Mouse (Mus musculus): ENCODE measurements at regions not wholly inside any gene's neighbourhood (a gene's known extent, or its start where the extent isn't known, plus 50 kb on each side); places are given as distances from the start of the nearest gene placed in this dataset.

GRCm38 (mm10) chr8:87379296-87379695 is 93.1 kb downstream of the Cbln1 start:
- H3K9ac ChIP-seq (ENCODE audit: low read depth, poor library complexity, severe bottlenecking): no peak overlapping the region
- no peak overlapping the region for H3K4me3 ChIP-seq (ENCODE audit: low read depth, low read length)
- no peaks in the 10 kb centered on the region for H3K36me3 ChIP-seq (ENCODE audit: control insufficient read depth, insufficient read depth, low read length, poor library complexity, severe bottlenecking)
- no peak overlapping the region for H3K27ac ChIP-seq (ENCODE audit: insufficient read depth, low read length)
- H3K9me3 ChIP-seq (replicated peaks; ENCODE audit: control insufficient read depth, insufficient read depth, low read length, poor library complexity, severe bottlenecking): no peaks in the 10 kb centered on the region
- no peaks in the 10 kb centered on the region for H3K27me3 ChIP-seq (ENCODE audit: control insufficient read depth, insufficient read depth, low read length, poor library complexity, severe bottlenecking)
- TF ChIP-seq EP300 (IDR thresholded peaks at IDR 0.05; ENCODE audit: insufficient read depth, low read depth, low read length) (no peak), POLR2A (IDR thresholded peaks at IDR 0.05; ENCODE audit: insufficient read depth, low read length) (no peak), CTCF (IDR thresholded peaks at IDR 0.05; ENCODE audit: low read depth, low read length) (no peak)
- H3K4me1 ChIP-seq (ENCODE audit: control insufficient read depth, insufficient read depth, low read length): no peaks in the 10 kb centered on the region

DNA sequence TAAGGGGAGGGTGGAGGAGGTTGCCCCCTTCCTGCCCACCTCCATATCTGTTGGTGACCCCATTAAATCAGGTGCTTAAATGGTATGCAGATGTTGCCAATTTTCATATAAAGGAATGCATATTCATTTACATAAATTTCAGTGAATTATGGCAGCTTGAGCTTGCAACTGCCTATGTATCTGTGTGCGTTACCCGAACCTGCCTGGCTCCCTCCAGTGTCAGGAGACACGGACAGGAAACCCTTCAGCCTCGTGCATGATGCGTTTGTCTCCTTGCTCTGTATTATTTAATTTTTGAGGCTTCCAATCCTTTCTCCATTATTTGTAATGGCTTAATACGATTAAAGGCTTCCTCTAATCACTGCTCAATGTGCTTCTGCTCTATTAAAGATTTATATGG is 98.4 kb downstream of the Cbln1 start:
- no peaks in the 10 kb centered on the region for H3K36me3 ChIP-seq (ENCODE audit: control insufficient read depth, insufficient read depth, low read length, poor library complexity, severe bottlenecking)
- H3K9me3 ChIP-seq (replicated peaks; ENCODE audit: control insufficient read depth, insufficient read depth, low read length, poor library complexity, severe bottlenecking): no peaks in the 10 kb centered on the region
- no peaks in the 10 kb centered on the region for H3K27me3 ChIP-seq (ENCODE audit: control insufficient read depth, insufficient read depth, low read length, poor library complexity, severe bottlenecking)
- no peak overlapping the region for H3K27ac ChIP-seq (ENCODE audit: insufficient read depth, low read length)
- H3K9ac ChIP-seq (ENCODE audit: low read depth, poor library complexity, severe bottlenecking): no peak overlapping the region
- no peaks in the 10 kb centered on the region for H3K4me1 ChIP-seq (ENCODE audit: control insufficient read depth, insufficient read depth, low read length)
- TF ChIP-seq POLR2A (IDR thresholded peaks at IDR 0.05; ENCODE audit: insufficient read depth, low read length): no peak
- no peak for TF ChIP-seq EP300 (IDR thresholded peaks at IDR 0.05; ENCODE audit: insufficient read depth, low read depth, low read length)
- TF ChIP-seq CTCF (IDR thresholded peaks at IDR 0.05; ENCODE audit: low read depth, low read length): no peak
- no peak overlapping the region for H3K4me3 ChIP-seq (ENCODE audit: low read depth, low read length)

GRCm38 (mm10) chr8:87373535-87373934 is 98.9 kb downstream of the Cbln1 start:
- H3K4me1 ChIP-seq (ENCODE audit: control insufficient read depth, insufficient read depth, low read length): no peaks in the 10 kb centered on the region
- no peaks in the 10 kb centered on the region for H3K36me3 ChIP-seq (ENCODE audit: control insufficient read depth, insufficient read depth, low read length, poor library complexity, severe bottlenecking)
- H3K9me3 ChIP-seq (replicated peaks; ENCODE audit: control insufficient read depth, insufficient read depth, low read length, poor library complexity, severe bottlenecking): no peaks in the 10 kb centered on the region
- no peaks in the 10 kb centered on the region for H3K27me3 ChIP-seq (ENCODE audit: control insufficient read depth, insufficient read depth, low read length, poor library complexity, severe bottlenecking)
- no peak for TF ChIP-seq CTCF (IDR thresholded peaks at IDR 0.05; ENCODE audit: low read depth, low read length)
- no peak overlapping the region for H3K4me3 ChIP-seq (ENCODE audit: low read depth, low read length)
- H3K9ac ChIP-seq (ENCODE audit: low read depth, poor library complexity, severe bottlenecking): no peak overlapping the region
- H3K27ac ChIP-seq (ENCODE audit: insufficient read depth, low read length): no peak overlapping the region

DNA sequence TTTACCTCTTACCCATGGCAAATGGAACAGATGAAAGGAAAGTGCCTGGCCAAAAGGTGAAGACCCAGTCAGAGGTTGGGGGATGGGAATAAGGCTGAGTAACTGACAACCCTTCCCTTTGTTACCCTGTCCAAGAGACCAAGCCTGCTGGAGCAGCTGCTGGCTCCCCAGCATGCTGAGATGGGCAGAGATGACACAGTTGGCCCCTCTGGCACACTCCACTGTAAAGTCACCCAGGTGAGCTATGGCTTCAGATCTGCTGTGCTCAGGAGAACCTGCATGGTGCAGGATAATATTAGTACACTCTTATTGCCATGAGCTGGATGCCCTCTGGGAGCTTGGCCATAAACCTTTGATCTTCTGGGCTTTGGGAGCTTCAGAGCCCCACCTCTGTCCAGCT is 100.3 kb downstream of the Cbln1 start:
- H3K9me3 ChIP-seq (replicated peaks; ENCODE audit: control insufficient read depth, insufficient read depth, low read length, poor library complexity, severe bottlenecking): no peaks in the 10 kb centered on the region
- H3K36me3 ChIP-seq (ENCODE audit: control insufficient read depth, insufficient read depth, low read length, poor library complexity, severe bottlenecking): no peaks in the 10 kb centered on the region
- TF ChIP-seq POLR2A (IDR thresholded peaks at IDR 0.05; ENCODE audit: insufficient read depth, low read length): no peak
- no peak for TF ChIP-seq CTCF (IDR thresholded peaks at IDR 0.05; ENCODE audit: low read depth, low read length)
- no peak for TF ChIP-seq EP300 (IDR thresholded peaks at IDR 0.05; ENCODE audit: insufficient read depth, low read depth, low read length)
- no peaks in the 10 kb centered on the region for H3K4me1 ChIP-seq (ENCODE audit: control insufficient read depth, insufficient read depth, low read length)
- no peak overlapping the region for H3K9ac ChIP-seq (ENCODE audit: low read depth, poor library complexity, severe bottlenecking)
- no peak overlapping the region for H3K27ac ChIP-seq (ENCODE audit: insufficient read depth, low read length)
- no peak overlapping the region for H3K4me3 ChIP-seq (ENCODE audit: low read depth, low read length)
- no peaks in the 10 kb centered on the region for H3K27me3 ChIP-seq (ENCODE audit: control insufficient read depth, insufficient read depth, low read length, poor library complexity, severe bottlenecking)

DNA sequence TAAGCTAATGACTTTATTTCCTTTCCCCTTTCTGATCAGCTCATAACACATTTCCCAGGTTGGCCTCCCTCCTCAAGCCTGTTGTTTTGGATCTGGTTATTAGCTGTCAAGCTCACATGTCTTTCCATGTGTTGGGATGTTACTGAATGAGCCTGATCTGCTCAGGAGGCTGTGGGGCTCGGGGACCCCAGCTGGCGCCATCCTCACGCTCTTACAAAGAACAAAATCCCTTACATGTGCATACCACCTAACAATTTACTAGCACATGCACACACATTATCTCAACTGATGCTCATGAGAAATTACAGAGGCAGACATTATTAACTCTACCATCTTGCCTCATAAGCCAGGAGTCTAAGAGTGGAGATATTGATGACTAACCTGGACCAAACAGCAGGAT is 102.2 kb downstream of the Cbln1 start:
- Histone ChIP-seq H3K27me3 (ENCODE audit: control insufficient read depth, insufficient read depth, low read length, poor library complexity, severe bottlenecking) (no peaks in the 10 kb centered on the region; the same call in 1 of the 2 replicates), H3K4me3 (ENCODE audit: low read depth, low read length) (no peak overlapping the region), H3K9me3 (replicated peaks; ENCODE audit: control insufficient read depth, insufficient read depth, low read length, poor library complexity, severe bottlenecking) (no peaks in the 10 kb centered on the region), H3K4me1 (ENCODE audit: control insufficient read depth, insufficient read depth, low read length) (no peaks in the 10 kb centered on the region), H3K9ac (ENCODE audit: low read depth, poor library complexity, severe bottlenecking) (no peak overlapping the region), H3K36me3 (ENCODE audit: control insufficient read depth, insufficient read depth, low read length, poor library complexity, severe bottlenecking) (no peaks in the 10 kb centered on the region), H3K27ac (ENCODE audit: insufficient read depth, low read length) (no peak overlapping the region)
- TF ChIP-seq POLR2A (IDR thresholded peaks at IDR 0.05; ENCODE audit: insufficient read depth, low read length) (no peak), EP300 (IDR thresholded peaks at IDR 0.05; ENCODE audit: insufficient read depth, low read depth, low read length) (no peak), CTCF (IDR thresholded peaks at IDR 0.05; ENCODE audit: low read depth, low read length) (no peak)

GRCm38 (mm10) chr8:87350471-87350870 is 121.9 kb downstream of the Cbln1 start:
- Histone ChIP-seq H3K27me3 (ENCODE audit: control insufficient read depth, insufficient read depth, low read length, poor library complexity, severe bottlenecking) (no peaks in the 10 kb centered on the region), H3K4me1 (ENCODE audit: control insufficient read depth, insufficient read depth, low read length) (no peaks in the 10 kb centered on the region), H3K9me3 (replicated peaks; ENCODE audit: control insufficient read depth, insufficient read depth, low read length, poor library complexity, severe bottlenecking) (no peaks in the 10 kb centered on the region), H3K27ac (ENCODE audit: insufficient read depth, low read length) (no peak overlapping the region), H3K9ac (ENCODE audit: low read depth, poor library complexity, severe bottlenecking) (no peak overlapping the region), H3K4me3 (ENCODE audit: low read depth, low read length) (no peak overlapping the region), H3K36me3 (ENCODE audit: control insufficient read depth, insufficient read depth, low read length, poor library complexity, severe bottlenecking) (no peaks in the 10 kb centered on the region)
- TF ChIP-seq EP300 (IDR thresholded peaks at IDR 0.05; ENCODE audit: insufficient read depth, low read depth, low read length) (no peak), POLR2A (IDR thresholded peaks at IDR 0.05; ENCODE audit: insufficient read depth, low read length) (no peak), CTCF (IDR thresholded peaks at IDR 0.05; ENCODE audit: low read depth, low read length) (no peak)
